In genomic region chr19:55556168-55556999, GRCm38 (mm10) we compare ENCODE assay signal across 8 mouse cellular contexts.
A peak's percentile ranks its signal among the peaks of the same experiment; 100 is the strongest.
DNase-seq lines count a peak whose midpoint lies in the region; ATAC-seq and TF ChIP-seq lines count a peak whose summit lies in the region.

No protein-coding gene starts in this region.

- WGBS in lung, embryonic 15.5 days = 28% methylated on average over 21 of the region's 21 CpGs
- WGBS in embryonic facial prominence, embryonic 11.5 days = 9% methylated on average over 21 of the region's 21 CpGs
- 37% methylated on average over 21 of the region's 21 CpGs for WGBS in liver, postnatal 0 days (ENCODE audit: insufficient replicate concordance)

- H3K4me2 ChIP-seq in lung, embryonic 15.5 days = peak overlapping the region; percentile 42
- 0 out of 2 replicates have a peak overlapping the region, but pooled peaks have one; percentile 0 for H3K4me2 ChIP-seq in embryonic facial prominence, embryonic 11.5 days (ENCODE audit: low read depth, low read length)
- peak overlapping the region; percentile 42 for H3K4me2 ChIP-seq in liver, postnatal 0 days (ENCODE audit: low read depth, low read length)

- peak; percentile 88 for ATAC-seq in lung, embryonic 15.5 days (ENCODE audit: borderline replicate concordance, extremely low read depth, low FRiP score, low TSS enrichment)
- ATAC-seq in embryonic facial prominence, embryonic 11.5 days (replicated peaks; ENCODE audit: insufficient number of reproducible peaks, low FRiP score, low TSS enrichment, low read depth) = peak; percentile 99
- peak; percentile 59 for ATAC-seq in liver, postnatal 0 days

- no peak for DNase-seq in lung, postnatal 14 days
- peak; percentile 82 for DNase-seq in embryonic facial prominence, embryonic 11.5 days (ENCODE audit: low spot score)
- DNase-seq in heart, postnatal 10 days = peak; percentile 54 to 63
- peak; percentile 61 to 77 for DNase-seq in kidney, postnatal 4 days
- DNase-seq in liver, postnatal 0 days = peak; percentile 38
- DNase-seq in right cerebral cortex, postnatal 10 days (ENCODE audit: low spot score in 2 of 2) = peak; percentile 76 to 84
- no peak for DNase-seq in cerebellum, adult 18-20 months

- no peaks in the 10 kb centered on the region for H3K9me3 ChIP-seq in lung, embryonic 15.5 days
- H3K9me3 ChIP-seq in embryonic facial prominence, embryonic 11.5 days (replicated peaks; ENCODE audit: control insufficient read depth, low read length) = no peaks in the 10 kb centered on the region
- no peaks in the 10 kb centered on the region for H3K9me3 ChIP-seq in liver, postnatal 0 days (ENCODE audit: low read length)

- no peak for TF ChIP-seq CTCF in liver, postnatal 0 days (IDR thresholded peaks at IDR 0.05; ENCODE audit: low read depth)

- H3K36me3 ChIP-seq in lung, embryonic 15.5 days = no peaks in the 10 kb centered on the region
- no peaks in the 10 kb centered on the region for H3K36me3 ChIP-seq in embryonic facial prominence, embryonic 11.5 days (replicated peaks; ENCODE audit: control insufficient read depth, insufficient read depth, low read depth, low read length)
- no peaks in the 10 kb centered on the region for H3K36me3 ChIP-seq in liver, postnatal 0 days (replicated peaks; ENCODE audit: insufficient read depth, low read length)

- H3K4me1 ChIP-seq in lung, embryonic 15.5 days = peaks cover 11% of the 10 kb centered on the region
- H3K4me1 ChIP-seq in embryonic facial prominence, embryonic 11.5 days (ENCODE audit: control insufficient read depth, insufficient read depth, low read length) = no peaks in the 10 kb centered on the region
- peaks cover 13% of the 10 kb centered on the region for H3K4me1 ChIP-seq in liver, postnatal 0 days (ENCODE audit: insufficient read depth)

- H3K27ac ChIP-seq in lung, embryonic 15.5 days = no peak overlapping the region
- no peak overlapping the region for H3K27ac ChIP-seq in embryonic facial prominence, embryonic 11.5 days (replicated peaks; ENCODE audit: low read depth, low read length)
- H3K27ac ChIP-seq in liver, postnatal 0 days (ENCODE audit: low read depth) = no peak overlapping the region

- peaks cover 15% of the 10 kb centered on the region; the same call in 1 of the 2 replicates for H3K27me3 ChIP-seq in lung, embryonic 15.5 days
- H3K27me3 ChIP-seq in embryonic facial prominence, embryonic 11.5 days (ENCODE audit: control insufficient read depth, insufficient read depth, low read length) = no peaks in the 10 kb centered on the region
- H3K27me3 ChIP-seq in liver, postnatal 0 days (ENCODE audit: insufficient read depth, low read length) = no peaks in the 10 kb centered on the region

- intact Hi-C loops in heart, postnatal 10 days (cut with DNase I) = no loop called here

- no peak overlapping the region for H3K9ac ChIP-seq in lung, embryonic 15.5 days
- H3K9ac ChIP-seq in embryonic facial prominence, embryonic 11.5 days (replicated peaks; ENCODE audit: low read length) = no peak overlapping the region
- H3K9ac ChIP-seq in liver, postnatal 0 days (replicated peaks) = no peak overlapping the region

- peak overlapping the region; percentile 14 for H3K4me3 ChIP-seq in lung, embryonic 15.5 days
- H3K4me3 ChIP-seq in embryonic facial prominence, embryonic 11.5 days (ENCODE audit: low read depth, low read length) = no peak overlapping the region
- H3K4me3 ChIP-seq in liver, postnatal 0 days (ENCODE audit: low read depth, low read length) = no peak overlapping the region

- TF ChIP-seq EP300 in liver, postnatal 0 days (IDR thresholded peaks at IDR 0.05; ENCODE audit: low read depth) = no peak

Comparison
In these comparisons a context has a peak if more than half of its experiments do, and no peak if none do; other contexts are left out.
1. DNase-seq: peak in embryonic facial prominence, embryonic 11.5 days (single experiment), heart, postnatal 10 days (2 of 2), kidney, postnatal 4 days (2 of 2), liver, postnatal 0 days (single experiment) and right cerebral cortex, postnatal 10 days (2 of 2); none in lung, postnatal 14 days (single experiment) and cerebellum, adult 18-20 months (0 of 2).
2. Peak in every context shown above with its lines, with median percentiles within 50 percentile points of each other: ATAC-seq and H3K4me2 ChIP-seq.